Mouse (Mus musculus) layer of hippocampus, adult 8-10 months (tissue): ENCODE measurements around the gene Maip1. TPM values are rescaled to one million over a fixed set of nuclear protein-coding genes. Genes with fewer than 3 reads are reported as not detected.

Source experiments
- DNase-seq, 2 experiments: peaks; one replicate each; pipeline ENCODE4 v3.0.0; 2022; ENCODE audit warnings: low spot score in 2 of 2
- total RNA-seq, 4 experiments: library from RNA; stranded (reverse); gene quantifications; 2 replicates each; pipeline ENCODE4 v1.2.4; 2022

Gene Maip1
- total RNA-seq, result 10 to 100 TPM; 12.0 to 13.4 (median 12.5) TPM

GRCm38 (mm10) chr1:57406187-57407151, at the start of gene Maip1, which contains the start of gene Tyw5:
Gene Maip1, plus strand, starts transcription at chr1:57406328.
Gene Tyw5, minus strand, starts transcription at chr1:57407101.
- DNase-seq, result peak; percentile 63 to 83

- no peak for DNase-seq
Measured at GRCm38 (mm10) chr1:57358546-57358945, 47.6 kb upstream of the Maip1 start.

GRCm38 (mm10) chr1:57367446-57367845, 38.7 kb upstream of the Maip1 start:
- DNase-seq, result no peak

GRCm38 (mm10) chr1:57369111-57369510, 37.0 kb upstream of the Maip1 start:
- no peak for DNase-seq

GRCm38 (mm10) chr1:57370451-57370850, 35.7 kb upstream of the Maip1 start:
- DNase-seq, result no peak

GRCm38 (mm10) chr1:57375276-57375675, 30.9 kb upstream of the Maip1 start:
- DNase-seq, result no peak

- no peak for DNase-seq
Measured at GRCm38 (mm10) chr1:57376806-57377205, 29.3 kb upstream of the Maip1 start.

- peak; percentile 89 to 93 for DNase-seq
Measured at GRCm38 (mm10) chr1:57377376-57378341, 28.5 kb upstream of the Maip1 start, which contains the start of gene 1700066M21Rik. Gene 1700066M21Rik, plus strand, starts transcription at chr1:57377620.

- DNase-seq, result no peak
Measured at GRCm38 (mm10) chr1:57386519-57386918, 19.6 kb upstream of the Maip1 start.

GRCm38 (mm10) chr1:57387876-57388275, 18.3 kb upstream of the Maip1 start:
- peak; percentile 72 to 83 for DNase-seq

GRCm38 (mm10) chr1:57388402-57389155, 17.5 kb upstream of the Maip1 start:
- DNase-seq, result no peak

- no peak for DNase-seq
Measured at GRCm38 (mm10) chr1:57390993-57391790, 14.9 kb upstream of the Maip1 start.

GRCm38 (mm10) chr1:57392417-57392816, 13.7 kb upstream of the Maip1 start:
- DNase-seq, result no peak

GRCm38 (mm10) chr1:57394051-57394450, 12.1 kb upstream of the Maip1 start:
- DNase-seq, result no peak

- DNase-seq, result no peak
Measured at GRCm38 (mm10) chr1:57400321-57400720, 5.8 kb upstream of the Maip1 start.

GRCm38 (mm10) chr1:57400877-57401276, 5.3 kb upstream of the Maip1 start:
- no peak for DNase-seq

- no peak for DNase-seq
Measured at GRCm38 (mm10) chr1:57402116-57402515, 4.0 kb upstream of the Maip1 start.

GRCm38 (mm10) chr1:57408994-57409393, 2.9 kb downstream of the Maip1 start:
- no peak for DNase-seq

GRCm38 (mm10) chr1:57413397-57413796, 7.3 kb downstream of the Maip1 start:
- no peak for DNase-seq

- DNase-seq, result no peak
Measured at GRCm38 (mm10) chr1:57423696-57424095, 17.6 kb downstream of the Maip1 start.
